Mouse (Mus musculus): ENCODE results near the gene Calr4. TPM values are rescaled to one million over a fixed set of nuclear protein-coding genes. Genes with fewer than 3 reads are reported as not detected.

Calr4 gene
- polyA plus RNA-seq, 1 experiment from 2014 or later, result 0.11 TPM

DNA sequence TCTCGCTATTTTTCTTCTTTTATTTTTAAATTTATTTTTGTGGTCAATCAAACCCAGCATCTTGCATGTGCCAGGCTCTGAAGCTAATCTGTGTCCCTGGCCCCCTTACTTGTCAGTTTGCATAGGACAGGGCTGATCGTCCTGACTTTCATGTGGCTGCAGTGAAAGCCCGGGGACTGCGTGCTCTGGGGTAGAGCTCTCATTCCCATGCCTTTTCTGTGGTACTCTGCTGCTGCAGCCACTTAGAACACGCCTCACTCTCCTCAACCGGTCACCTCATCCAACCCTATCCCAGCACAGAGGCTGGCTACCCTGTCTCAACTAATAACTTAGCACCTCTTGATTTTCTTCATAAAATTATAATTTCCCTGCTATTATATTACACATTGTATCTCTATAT is 8.7 kb upstream of the Calr4 start:
- ATAC-seq (ENCODE audit: low FRiP score), result peak; percentile 44; the same call in 1 of the 2 replicates
- Histone ChIP-seq H3K4me1 (ENCODE audit: control insufficient read depth, insufficient read depth, low read length) (no peaks in the 10 kb centered on the region), H3K4me2 (no peak overlapping the region), H3K4me3 (ENCODE audit: low read depth, low read length) (no peak overlapping the region), H3K27me3 (ENCODE audit: control insufficient read depth, insufficient read depth, low read length) (no peaks in the 10 kb centered on the region), H3K27ac (ENCODE audit: low read depth, low read length) (no peak overlapping the region), H3K36me3 (ENCODE audit: control insufficient read depth, insufficient read depth, low read length) (no peaks in the 10 kb centered on the region), H3K9ac (ENCODE audit: low read length) (no peak overlapping the region), H3K9me3 (ENCODE audit: control insufficient read depth, low read length) (no peaks in the 10 kb centered on the region)
- DNase-seq (ENCODE audit: low spot score, missing footprints), result no peak
- 77% methylated on average over 6 of the region's 6 CpGs for WGBS

GRCm38 (mm10) chr4:109226071-109226470 is 8.2 kb upstream of the Calr4 start:
- H3K9me3 ChIP-seq (ENCODE audit: control insufficient read depth, low read length), result no peaks in the 10 kb centered on the region
- no peak overlapping the region for H3K9ac ChIP-seq (ENCODE audit: low read length)
- no peak overlapping the region for H3K27ac ChIP-seq (ENCODE audit: low read depth, low read length)
- no peaks in the 10 kb centered on the region for H3K36me3 ChIP-seq (ENCODE audit: control insufficient read depth, insufficient read depth, low read length)
- DNase-seq (ENCODE audit: low spot score, missing footprints), result no peak
- H3K4me3 ChIP-seq (ENCODE audit: low read depth, low read length), result no peak overlapping the region
- H3K4me1 ChIP-seq (ENCODE audit: control insufficient read depth, insufficient read depth, low read length), result no peaks in the 10 kb centered on the region
- H3K4me2 ChIP-seq, result no peak overlapping the region
- WGBS, result 71% methylated on average over 5 of the region's 5 CpGs
- H3K27me3 ChIP-seq (ENCODE audit: control insufficient read depth, insufficient read depth, low read length), result no peaks in the 10 kb centered on the region
- no peak for ATAC-seq (ENCODE audit: low FRiP score)

DNA sequence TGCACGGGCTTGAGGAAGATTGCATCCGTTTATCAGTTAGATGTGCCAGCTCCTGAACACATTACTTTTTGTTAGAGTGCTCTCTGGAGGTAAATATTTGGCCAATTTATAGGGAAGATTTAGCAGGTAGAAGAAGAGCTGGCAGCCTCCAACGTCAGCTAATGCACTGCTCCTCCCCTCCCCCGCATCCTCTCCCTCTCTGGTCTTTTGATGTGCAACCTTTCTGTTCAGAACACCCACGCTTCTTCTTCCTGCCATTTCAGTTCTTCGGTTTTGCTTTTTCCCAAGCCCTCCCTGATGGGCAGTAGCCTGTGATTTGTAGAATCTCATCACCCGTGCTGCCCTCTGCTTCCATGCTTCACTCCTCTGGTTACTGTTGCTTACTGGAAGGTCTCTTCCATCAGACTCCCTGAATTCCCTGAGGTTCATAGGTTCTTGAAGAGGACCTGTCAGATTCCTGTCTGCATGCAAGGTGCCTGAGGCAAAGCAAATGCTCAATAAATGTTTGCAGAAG is 4.5 kb upstream of the Calr4 start:
- 61% methylated on average over 7 of the region's 7 CpGs for WGBS

GRCm38 (mm10) chr4:109234806-109235350 is 593 bp downstream of the Calr4 start:
- no peak overlapping the region for H3K27ac ChIP-seq (ENCODE audit: low read depth, low read length)
- no peaks in the 10 kb centered on the region for H3K9me3 ChIP-seq (ENCODE audit: control insufficient read depth, low read length)
- H3K4me1 ChIP-seq (ENCODE audit: control insufficient read depth, insufficient read depth, low read length), result no peaks in the 10 kb centered on the region
- 83% methylated on average over 9 of the region's 9 CpGs for WGBS
- no peak for ATAC-seq (ENCODE audit: low FRiP score)
- no peak overlapping the region for H3K4me3 ChIP-seq (ENCODE audit: low read depth, low read length)
- H3K36me3 ChIP-seq (ENCODE audit: control insufficient read depth, insufficient read depth, low read length), result no peaks in the 10 kb centered on the region
- no peaks in the 10 kb centered on the region for H3K27me3 ChIP-seq (ENCODE audit: control insufficient read depth, insufficient read depth, low read length)
- no peak overlapping the region for H3K4me2 ChIP-seq
- H3K9ac ChIP-seq (ENCODE audit: low read length), result no peak overlapping the region
- no peak for DNase-seq (ENCODE audit: low spot score, missing footprints)

More for the DNA sequence above, 4.5 kb upstream of the Calr4 start:
- Histone ChIP-seq H3K9me3 (ENCODE audit: control insufficient read depth, low read length) (no peaks in the 10 kb centered on the region), H3K4me2 (no peak overlapping the region), H3K9ac (ENCODE audit: low read length) (no peak overlapping the region), H3K27me3 (ENCODE audit: control insufficient read depth, insufficient read depth, low read length) (no peaks in the 10 kb centered on the region), H3K4me3 (ENCODE audit: low read depth, low read length) (no peak overlapping the region), H3K36me3 (ENCODE audit: control insufficient read depth, insufficient read depth, low read length) (no peaks in the 10 kb centered on the region), H3K27ac (ENCODE audit: low read depth, low read length) (no peak overlapping the region), H3K4me1 (ENCODE audit: control insufficient read depth, insufficient read depth, low read length) (no peaks in the 10 kb centered on the region)
- DNase-seq (ENCODE audit: low spot score, missing footprints), result no peak
- ATAC-seq (ENCODE audit: low FRiP score), result no peak

DNA sequence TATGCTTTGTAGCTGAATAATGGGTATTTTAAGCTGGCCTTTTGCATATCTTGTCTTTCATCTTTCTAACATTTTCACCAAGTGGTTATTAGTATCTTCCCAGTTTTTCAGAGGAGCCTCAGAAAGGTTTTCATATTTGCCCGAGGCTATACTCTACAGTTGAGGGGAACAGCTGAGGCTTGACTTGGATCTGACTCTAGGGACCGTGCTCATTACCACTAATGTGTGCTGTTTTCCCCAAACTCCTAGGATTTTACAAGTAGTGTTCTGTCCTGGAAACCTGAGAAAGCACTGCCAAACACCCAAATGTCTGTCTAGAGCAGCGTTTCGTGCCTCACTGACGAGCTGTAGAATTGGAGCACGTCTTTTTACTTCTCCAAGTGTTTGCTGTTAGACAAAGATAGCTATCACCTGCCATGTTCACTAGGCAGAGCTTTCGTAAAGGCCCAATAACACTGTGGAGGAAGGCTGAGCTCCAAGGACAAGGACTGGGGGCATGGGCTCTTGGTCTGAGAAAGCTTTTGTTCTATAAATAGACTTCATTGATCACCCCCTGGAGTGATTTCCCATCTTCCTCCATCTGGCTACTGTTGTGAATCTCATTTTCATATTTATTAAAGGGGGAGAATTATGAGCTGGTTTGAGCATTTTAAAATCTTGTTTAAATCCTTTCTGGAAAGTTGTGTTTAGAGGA is 2.0 kb downstream of the Calr4 start:
- Histone ChIP-seq H3K4me1 (ENCODE audit: control insufficient read depth, insufficient read depth, low read length) (no peaks in the 10 kb centered on the region), H3K36me3 (ENCODE audit: control insufficient read depth, insufficient read depth, low read length) (no peaks in the 10 kb centered on the region), H3K4me2 (no peak overlapping the region), H3K4me3 (ENCODE audit: low read depth, low read length) (no peak overlapping the region), H3K27ac (ENCODE audit: low read depth, low read length) (peak overlapping the region; percentile 32; the same call in 1 of the 2 replicates), H3K27me3 (ENCODE audit: control insufficient read depth, insufficient read depth, low read length) (no peaks in the 10 kb centered on the region), H3K9me3 (ENCODE audit: control insufficient read depth, low read length) (no peaks in the 10 kb centered on the region), H3K9ac (ENCODE audit: low read length) (no peak overlapping the region)
- DNase-seq (ENCODE audit: low spot score, missing footprints), result peak; percentile 83
- 78% methylated on average over 7 of the region's 7 CpGs for WGBS
- ATAC-seq (ENCODE audit: low FRiP score), result no peak

DNA sequence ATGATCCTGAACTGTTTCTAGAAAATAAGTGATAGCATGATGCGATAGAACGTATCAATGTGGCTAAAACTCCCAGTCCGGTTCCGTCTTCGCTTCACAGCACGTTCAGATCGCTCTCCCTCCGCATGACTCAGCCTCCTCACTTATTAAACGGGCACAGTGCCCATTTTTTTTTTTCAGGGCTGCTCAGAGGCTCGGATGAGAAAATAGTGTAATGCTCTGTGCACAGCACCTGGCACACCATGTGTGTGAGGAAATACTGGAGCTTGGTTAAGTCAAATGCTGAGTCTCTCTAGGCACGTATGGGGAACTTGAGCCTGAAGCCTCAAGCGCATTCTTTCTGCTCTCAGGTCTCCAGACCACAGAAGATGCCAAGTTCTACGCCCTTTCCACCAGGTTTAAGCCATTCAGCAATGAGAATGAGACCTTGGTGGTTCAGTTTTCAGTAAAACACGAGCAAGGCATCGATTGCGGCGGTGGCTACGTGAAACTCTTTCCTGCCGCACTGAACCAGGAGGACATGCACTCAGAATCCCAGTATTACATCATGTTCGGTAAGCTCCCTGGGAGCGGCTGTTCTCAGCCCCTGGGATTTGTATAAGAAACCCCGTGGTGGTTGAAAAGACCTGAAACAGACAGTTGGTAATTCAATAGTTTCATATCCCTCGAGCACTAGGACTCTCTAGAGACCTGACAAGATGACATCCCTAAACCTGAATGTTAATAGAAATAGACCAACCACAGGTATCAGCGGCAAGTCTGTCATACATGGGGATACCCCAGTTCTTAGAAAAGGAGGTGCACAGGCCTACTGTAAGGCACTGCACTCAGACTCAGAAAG is 4.4 kb downstream of the Calr4 start:
- 85% methylated on average over 24 of the region's 24 CpGs for WGBS
- H3K27ac ChIP-seq (ENCODE audit: low read depth, low read length), result no peak overlapping the region
- H3K9me3 ChIP-seq (ENCODE audit: control insufficient read depth, low read length), result no peaks in the 10 kb centered on the region
- H3K4me3 ChIP-seq (ENCODE audit: low read depth, low read length), result no peak overlapping the region
- H3K4me2 ChIP-seq, result no peak overlapping the region
- no peak overlapping the region for H3K9ac ChIP-seq (ENCODE audit: low read length)
- H3K27me3 ChIP-seq (ENCODE audit: control insufficient read depth, insufficient read depth, low read length), result no peaks in the 10 kb centered on the region
- no peak for DNase-seq (ENCODE audit: low spot score, missing footprints)
- ATAC-seq (ENCODE audit: low FRiP score), result no peak
- H3K36me3 ChIP-seq (ENCODE audit: control insufficient read depth, insufficient read depth, low read length), result no peaks in the 10 kb centered on the region
- H3K4me1 ChIP-seq (ENCODE audit: control insufficient read depth, insufficient read depth, low read length), result no peaks in the 10 kb centered on the region

GRCm38 (mm10) chr4:109241221-109241620 is 6.9 kb downstream of the Calr4 start:
- H3K27me3 ChIP-seq (ENCODE audit: control insufficient read depth, insufficient read depth, low read length), result no peaks in the 10 kb centered on the region
- H3K9me3 ChIP-seq (ENCODE audit: control insufficient read depth, low read length), result no peaks in the 10 kb centered on the region
- no peak for DNase-seq (ENCODE audit: low spot score, missing footprints)

GRCm38 (mm10) chr4:109241934-109242333 is 7.6 kb downstream of the Calr4 start:
- no peak overlapping the region for H3K4me3 ChIP-seq (ENCODE audit: low read depth, low read length)
- DNase-seq (ENCODE audit: low spot score, missing footprints) (no peak), ATAC-seq (ENCODE audit: low FRiP score) (no peak)
- no peaks in the 10 kb centered on the region for H3K36me3 ChIP-seq (ENCODE audit: control insufficient read depth, insufficient read depth, low read length)
- H3K9ac ChIP-seq (ENCODE audit: low read length), result no peak overlapping the region
- H3K27ac ChIP-seq (ENCODE audit: low read depth, low read length), result no peak overlapping the region
- H3K4me2 ChIP-seq, result no peak overlapping the region
- no peaks in the 10 kb centered on the region for H3K4me1 ChIP-seq (ENCODE audit: control insufficient read depth, insufficient read depth, low read length)
- H3K9me3 ChIP-seq (ENCODE audit: control insufficient read depth, low read length), result no peaks in the 10 kb centered on the region
- no peaks in the 10 kb centered on the region for H3K27me3 ChIP-seq (ENCODE audit: control insufficient read depth, insufficient read depth, low read length)
- WGBS, result 78% methylated on average over 4 of the region's 4 CpGs

More at GRCm38 (mm10) chr4:109241221-109241620, 6.9 kb downstream of the Calr4 start:
- ATAC-seq (ENCODE audit: low FRiP score), result no peak
- Histone ChIP-seq H3K4me1 (ENCODE audit: control insufficient read depth, insufficient read depth, low read length) (no peaks in the 10 kb centered on the region), H3K27ac (ENCODE audit: low read depth, low read length) (no peak overlapping the region), H3K36me3 (ENCODE audit: control insufficient read depth, insufficient read depth, low read length) (no peaks in the 10 kb centered on the region), H3K4me2 (no peak overlapping the region), H3K4me3 (ENCODE audit: low read depth, low read length) (no peak overlapping the region), H3K9ac (ENCODE audit: low read length) (no peak overlapping the region)

DNA sequence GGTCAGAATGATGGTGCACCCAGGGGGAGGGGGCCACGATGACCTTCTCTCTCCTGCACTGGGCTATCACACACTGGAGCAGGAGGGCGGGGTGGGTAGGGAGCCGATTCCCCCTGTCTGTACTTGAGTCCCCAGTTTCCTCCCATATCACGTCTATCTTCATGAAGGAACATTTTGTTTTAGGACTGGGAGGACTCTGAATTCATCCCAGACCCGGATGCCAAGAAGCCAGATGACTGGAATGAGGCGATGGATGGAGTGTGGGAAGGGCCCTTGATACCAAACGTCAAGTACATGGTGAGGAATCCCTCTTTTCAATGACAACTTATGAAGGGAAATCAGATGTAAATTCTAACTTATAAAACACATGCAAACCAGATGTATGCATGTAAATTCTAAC is 10.2 kb downstream of the Calr4 start:
- DNase-seq (ENCODE audit: low spot score, missing footprints), result no peak
- H3K4me1 ChIP-seq (ENCODE audit: control insufficient read depth, insufficient read depth, low read length), result no peaks in the 10 kb centered on the region
- WGBS, result 87% methylated on average over 7 of the region's 7 CpGs
- H3K4me2 ChIP-seq, result no peak overlapping the region
- no peaks in the 10 kb centered on the region for H3K9me3 ChIP-seq (ENCODE audit: control insufficient read depth, low read length)
- no peak overlapping the region for H3K27ac ChIP-seq (ENCODE audit: low read depth, low read length)
- no peak overlapping the region for H3K9ac ChIP-seq (ENCODE audit: low read length)
- H3K36me3 ChIP-seq (ENCODE audit: control insufficient read depth, insufficient read depth, low read length), result no peaks in the 10 kb centered on the region
- H3K4me3 ChIP-seq (ENCODE audit: low read depth, low read length), result no peak overlapping the region
- H3K27me3 ChIP-seq (ENCODE audit: control insufficient read depth, insufficient read depth, low read length), result no peaks in the 10 kb centered on the region
- no peak for ATAC-seq (ENCODE audit: low FRiP score)

Data from midbrain, embryonic 11.5 days (tissue).